Mouse (Mus musculus) frontal cortex, postnatal 10 days (tissue): ENCODE measurements around the gene Slc47a2.
A peak's percentile ranks its signal among the peaks of the same experiment; 100 is the strongest.

Source experiments
- DNase-seq, 2 experiments: peaks; one replicate each; pipeline ENCODE4 v3.0.0; 2022; ENCODE audit warnings: low spot score in 2 of 2, mixed read lengths in 1 of 2

Gene Slc47a2

GRCm38 (mm10) chr11:61283414-61284049 is 59.1 kb downstream of the Slc47a2 start:
- DNase-seq: no peak

DNA sequence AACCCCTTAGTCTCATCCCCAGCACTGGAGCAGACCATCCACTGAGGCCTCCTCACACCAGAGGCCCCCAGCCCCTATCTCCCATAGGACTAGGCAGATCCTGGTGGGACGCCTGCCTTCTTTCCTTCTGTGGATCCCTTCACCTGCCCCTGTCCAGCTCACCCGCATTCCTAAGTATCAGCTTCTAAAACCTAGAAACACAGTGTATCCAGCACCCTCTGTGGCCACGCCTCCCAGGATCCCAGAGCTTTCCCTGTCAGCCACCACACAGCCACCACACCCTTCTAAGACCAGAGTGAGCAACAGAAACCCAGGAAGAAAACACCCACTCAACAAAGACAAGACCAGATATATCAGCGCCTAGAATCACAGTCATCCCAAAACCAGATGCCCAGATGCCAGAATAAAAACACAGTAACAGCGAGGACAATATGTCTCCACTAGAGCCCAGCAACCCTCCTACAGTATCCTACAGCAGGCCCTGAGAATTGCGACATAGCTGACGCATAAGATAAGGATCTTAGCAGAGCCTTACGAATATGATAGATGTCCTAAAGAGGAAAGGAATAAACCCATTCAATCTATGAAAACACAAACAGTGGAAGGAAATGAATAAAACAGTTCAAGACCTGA is 64.1 kb downstream of the Slc47a2 start:
- DNase-seq: no peak

GRCm38 (mm10) chr11:61277937-61278336 is 64.7 kb downstream of the Slc47a2 start:
- DNase-seq: no peak

- DNase-seq: no peak
Observed at GRCm38 (mm10) chr11:61276482-61276881, 66.2 kb downstream of the Slc47a2 start.

GRCm38 (mm10) chr11:61275106-61275505 is 67.6 kb downstream of the Slc47a2 start:
- DNase-seq: no peak

DNA sequence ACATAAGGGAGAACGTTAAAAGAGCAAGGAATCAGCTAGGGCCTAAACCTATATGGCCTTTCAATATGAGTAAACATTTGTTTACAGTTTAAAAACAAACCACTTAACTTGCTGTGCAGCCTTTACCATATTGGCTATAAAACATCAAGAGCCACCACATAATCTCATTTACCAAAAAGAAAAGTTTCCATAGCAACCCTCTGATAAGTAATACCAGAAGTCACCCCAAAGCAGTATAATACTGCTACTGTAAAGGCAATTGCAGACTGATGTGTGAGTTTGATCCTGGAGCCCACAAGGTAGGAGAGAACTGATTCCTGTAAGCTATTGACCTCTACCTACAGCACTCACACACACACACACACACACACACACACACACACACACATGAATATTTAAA is 68.2 kb downstream of the Slc47a2 start:
- no peak for DNase-seq

GRCm38 (mm10) chr11:61273928-61274327 is 68.7 kb downstream of the Slc47a2 start:
- no peak for DNase-seq

DNA sequence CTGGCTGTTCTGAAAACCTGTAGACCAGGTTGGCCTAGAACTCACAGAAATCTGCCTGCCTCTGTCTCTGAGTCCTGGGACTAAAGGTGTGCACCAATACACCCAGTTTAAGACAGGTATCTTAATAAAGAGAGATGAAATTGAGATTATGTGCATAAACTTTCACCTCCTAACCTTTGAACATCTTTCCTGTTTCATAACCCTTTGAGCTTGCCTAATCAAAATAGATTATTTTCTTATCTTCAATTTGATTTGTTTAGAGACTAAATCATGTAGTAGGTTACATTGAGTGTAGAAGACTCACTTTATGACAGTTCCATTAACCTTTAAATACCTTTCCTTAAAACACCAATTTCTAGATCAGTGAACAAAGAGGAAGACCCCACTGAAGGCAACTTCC is 71.0 kb downstream of the Slc47a2 start:
- DNase-seq: no peak

DNA sequence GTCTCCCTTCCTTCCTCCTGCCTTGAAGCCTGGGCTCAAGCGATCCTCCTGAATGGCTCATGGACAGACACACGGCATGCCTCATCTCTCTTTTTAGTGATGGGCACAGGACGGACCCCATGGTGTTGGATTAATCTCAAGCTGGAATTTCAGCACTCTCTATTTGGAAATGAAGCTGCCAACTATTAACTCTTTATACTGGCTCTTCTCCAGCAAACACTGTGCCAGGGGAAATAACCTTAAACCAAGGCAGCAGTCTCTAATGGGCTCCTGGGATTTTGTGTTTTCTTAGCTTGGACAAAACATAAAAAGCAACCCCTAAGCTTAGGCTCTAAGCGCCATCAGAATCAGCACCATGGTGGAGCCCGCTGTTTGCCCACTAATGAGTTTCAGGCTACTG is 72.3 kb downstream of the Slc47a2 start:
- DNase-seq: no peak

DNA sequence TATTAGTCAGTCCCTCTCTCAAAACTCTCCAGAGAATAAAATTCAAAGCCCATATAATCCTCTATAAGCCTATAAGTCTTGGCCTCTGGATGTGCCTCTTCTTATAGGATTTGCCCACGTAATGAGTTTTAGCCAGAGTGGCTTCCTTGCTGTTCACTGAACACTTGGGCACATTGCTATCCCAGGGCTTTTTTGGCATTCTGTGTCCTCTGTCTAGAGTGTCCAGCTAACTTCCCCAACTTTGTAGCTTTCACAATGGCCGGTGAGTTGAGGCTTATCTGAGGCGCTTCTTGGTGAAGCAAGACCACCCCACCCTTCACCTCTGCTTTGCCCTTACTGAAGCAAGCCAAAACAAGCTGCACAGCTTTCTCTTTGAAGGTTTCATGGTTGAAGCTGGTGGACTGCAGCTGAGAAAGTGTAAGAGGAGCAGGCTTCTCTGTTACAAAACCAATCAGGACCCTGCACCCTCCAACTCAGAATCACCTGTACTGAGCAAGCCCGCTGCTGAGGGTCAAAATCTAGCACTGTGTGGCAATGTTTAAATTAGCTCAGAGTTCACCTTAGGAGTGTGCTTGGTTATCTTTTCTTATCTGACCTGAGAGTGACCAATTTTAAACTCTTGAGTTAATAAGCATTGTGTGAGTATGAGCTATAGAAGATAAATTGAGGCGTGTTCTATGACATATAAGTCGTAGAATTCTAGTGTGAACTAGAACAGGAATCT is 73.9 kb downstream of the Slc47a2 start:
- DNase-seq: no peak

GRCm38 (mm10) chr11:61266551-61267533 is 75.8 kb downstream of the Slc47a2 start, which contains the start of gene Aldh3a2:
Aldh3a2 (minus strand) TSS chr11:61267464.
- peak; percentile 89 to 93 for DNase-seq

- DNase-seq: no peak
Observed at GRCm38 (mm10) chr11:61263841-61264240, 78.8 kb downstream of the Slc47a2 start.

DNA sequence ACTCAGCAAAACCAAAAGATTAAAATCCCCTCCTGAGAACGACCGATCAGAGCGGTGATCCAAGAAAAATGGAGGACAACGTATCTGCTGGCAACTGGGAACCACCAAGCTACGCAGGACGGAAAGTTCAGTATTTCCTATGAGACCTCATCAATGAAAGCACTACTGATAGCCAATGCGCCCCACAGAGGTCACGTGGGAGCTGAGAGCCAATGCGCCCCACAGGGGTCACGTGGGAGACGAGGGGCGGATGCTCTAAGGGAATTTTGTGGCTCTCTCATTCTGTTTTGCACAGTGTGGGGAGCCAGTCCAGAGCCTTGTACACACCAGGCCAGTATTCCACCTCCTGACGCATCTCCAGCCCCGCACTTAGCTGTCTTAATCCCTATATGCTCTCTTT is 80.1 kb downstream of the Slc47a2 start:
- DNase-seq: no peak

DNA sequence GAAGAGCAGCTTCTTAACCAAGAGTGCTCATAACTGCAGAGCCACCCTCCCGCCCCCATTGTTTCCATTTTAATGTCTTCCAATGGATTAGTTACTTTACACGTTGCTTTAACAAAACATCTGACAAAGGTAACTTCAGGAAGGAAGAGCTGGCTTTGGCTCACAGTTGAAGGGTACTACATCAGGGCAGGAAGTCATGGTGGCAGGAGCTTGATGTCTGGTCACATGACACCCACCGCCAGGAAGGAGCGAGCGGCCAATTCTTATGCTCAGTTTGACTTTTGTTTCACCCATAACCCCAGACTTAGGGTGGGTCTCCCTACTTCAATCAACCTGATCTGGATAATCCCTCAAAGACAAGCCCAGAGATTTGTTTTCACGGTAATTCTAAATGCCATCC is 83.6 kb downstream of the Slc47a2 start:
- no peak for DNase-seq

- DNase-seq: no peak
Observed at GRCm38 (mm10) chr11:61252807-61253206, 89.9 kb downstream of the Slc47a2 start.

DNA sequence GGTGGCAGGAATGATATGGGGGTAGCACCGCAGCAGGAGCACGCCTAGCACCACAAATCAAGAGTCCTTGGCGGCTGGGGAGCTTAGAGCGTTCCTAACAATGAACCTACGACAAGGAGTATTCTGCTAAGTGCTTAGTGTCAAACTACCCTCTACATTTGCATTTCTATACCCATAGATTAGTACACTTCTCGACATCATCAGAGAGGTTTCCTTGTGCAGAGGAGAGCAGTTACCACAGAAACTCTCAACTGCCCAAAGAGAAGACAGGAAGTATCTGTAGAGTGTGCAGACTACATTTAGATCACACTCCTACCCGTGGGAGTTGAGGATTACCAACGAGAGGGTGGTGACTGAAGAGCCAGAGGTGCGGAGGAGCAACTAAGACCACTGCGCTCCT is 90.9 kb downstream of the Slc47a2 start:
- DNase-seq: no peak
